8 mouse cellular contexts compared by ENCODE assay signal in genomic region chr2:103970041-103970790, GRCm38 (mm10). TPM values are rescaled to one million over a fixed set of nuclear protein-coding genes. Genes with fewer than 3 reads are reported as not detected.
DNase-seq lines count a peak whose midpoint lies in the region; ATAC-seq and TF ChIP-seq lines count a peak whose summit lies in the region.

No protein-coding gene starts in this region.

- peaks cover 2% of the 10 kb centered on the region; the same call in 1 of the 2 replicates for H3K27me3 ChIP-seq in cerebellum, adult 2 months (ENCODE audit: control insufficient read depth, insufficient read depth, low read length)
- peaks cover 6% of the 10 kb centered on the region; the same call in 1 of the 2 replicates for H3K27me3 ChIP-seq in forebrain, embryonic 16.5 days (replicated peaks; ENCODE audit: control insufficient read depth, insufficient read depth, low read length)
- peaks cover 75% of the 10 kb centered on the region for H3K27me3 ChIP-seq in hindbrain, embryonic 10.5 days (ENCODE audit: insufficient read depth, poor library complexity, severe bottlenecking)

- no peaks in the 10 kb centered on the region for H3K4me1 ChIP-seq in cerebellum, adult 2 months (ENCODE audit: control insufficient read depth, insufficient read depth, low read length)
- peaks cover 15% of the 10 kb centered on the region for H3K4me1 ChIP-seq in forebrain, embryonic 16.5 days (replicated peaks; ENCODE audit: control insufficient read depth, insufficient read depth, low read length)
- H3K4me1 ChIP-seq in hindbrain, embryonic 10.5 days (replicated peaks): peaks cover 21% of the 10 kb centered on the region

- peaks cover 49% of the 10 kb centered on the region for H3K79me2 ChIP-seq in macrophage (ENCODE audit: inconsistent target)

- ATAC-seq in forebrain, embryonic 16.5 days: peak; percentile 63
- ATAC-seq in inflammation-experienced regulatory T-cells, adult 6 months: no peak

- peak overlapping the region; percentile 57 for H3K4me3 ChIP-seq in cerebellum, adult 2 months (replicated peaks; ENCODE audit: insufficient read depth, low read depth, low read length)
- H3K4me3 ChIP-seq in forebrain, embryonic 16.5 days (replicated peaks; ENCODE audit: low read length): peak overlapping the region; percentile 81
- H3K4me3 ChIP-seq in hindbrain, embryonic 10.5 days: peak overlapping the region; percentile 75
- H3K4me3 ChIP-seq in macrophage (ENCODE audit: inconsistent target): peak overlapping the region; percentile 94

- no peak for TF ChIP-seq CTCF in cerebellum, adult 2 months (IDR thresholded peaks at IDR 0.05; ENCODE audit: borderline replicate concordance, insufficient read depth, low read depth, low read length)

- WGBS in cerebellum, adult 2 months: under 1% methylated on average over 79 of the region's 79 CpGs
- under 1% methylated on average over 75 of the region's 79 CpGs for WGBS in forebrain, embryonic 16.5 days
- 1% methylated on average over 79 of the region's 79 CpGs for WGBS in hindbrain, embryonic 10.5 days
- WGBS in macrophage (ENCODE audit: missing documents): under 1% methylated on average over 69 of the region's 79 CpGs

- peak; percentile 53 for DNase-seq in Muller cell, postnatal 12 days (ENCODE audit: inconsistent ontology term)
- peak; percentile 32 to 48 for DNase-seq in cerebellum, adult 2 months
- DNase-seq in hindbrain, embryonic 10.5 days (ENCODE audit: low spot score): peak; percentile 66
- DNase-seq in layer of hippocampus, postnatal 36 days: peak; percentile 40 to 44
- peak; percentile 38 to 52 for DNase-seq in right cerebral cortex, postnatal 10 days (ENCODE audit: low spot score in 2 of 2)

- no peaks in the 10 kb centered on the region for H3K36me3 ChIP-seq in forebrain, embryonic 16.5 days (ENCODE audit: control insufficient read depth, insufficient read depth)
- no peaks in the 10 kb centered on the region for H3K36me3 ChIP-seq in hindbrain, embryonic 10.5 days
- H3K36me3 ChIP-seq in macrophage (ENCODE audit: inconsistent target): peaks cover 13% of the 10 kb centered on the region

- no peaks in the 10 kb centered on the region for H3K9me3 ChIP-seq in forebrain, embryonic 16.5 days (ENCODE audit: control insufficient read depth, low read length)
- H3K9me3 ChIP-seq in hindbrain, embryonic 10.5 days: no peaks in the 10 kb centered on the region

- H3K27ac ChIP-seq in cerebellum, adult 2 months (ENCODE audit: insufficient read depth, low read length): no peak overlapping the region
- peak overlapping the region; percentile 58 for H3K27ac ChIP-seq in forebrain, embryonic 16.5 days (ENCODE audit: low read length)
- H3K27ac ChIP-seq in hindbrain, embryonic 10.5 days: peak overlapping the region; percentile 88
- peak overlapping the region; percentile 95 for H3K27ac ChIP-seq in macrophage

- no peak for TF ChIP-seq POLR2A in cerebellum, adult 2 months (IDR thresholded peaks at IDR 0.05; ENCODE audit: borderline replicate concordance, insufficient read depth, low read length)

- peak overlapping the region; percentile 90 for H3K9ac ChIP-seq in forebrain, embryonic 16.5 days (replicated peaks; ENCODE audit: low read depth, low read length)

- H3K4me2 ChIP-seq in forebrain, embryonic 16.5 days (ENCODE audit: low read length): peak overlapping the region; percentile 71

RNA-seq across cellular contexts. Expression of gene Lmo2, which starts 12.4 kb away (rescaled TPM):
- 26.0 and 29.2 TPM in 2 replicates for polyA plus RNA-seq in cerebellum, adult 2 months (2012; rRNA removed)
- 19.8 and 20.0 TPM in 2 replicates for polyA plus RNA-seq in forebrain, embryonic 16.5 days (2015; fragmentation: Nextera tagmentation; extraction: Ambion mirVana)
- 15.8 and 21.2 TPM in 2 replicates for polyA plus RNA-seq in hindbrain, embryonic 10.5 days (2016; fragmentation: Nextera tagmentation; extraction: Ambion mirVana)
- total RNA-seq in layer of hippocampus, postnatal 36 days (2021): 10 to 100 TPM; 20.0 TPM
- total RNA-seq in macrophage (2018; cell fraction: chromatin; rRNA removed): 100 to 1,000 TPM in 12 of 26 experiments, 10 to 100 TPM in 14; 39.5 to 213 (median 98.9) TPM
- 100 to 1,000 TPM; 111 to 268 (median 186) TPM for total RNA-seq in macrophage (2018; cell fraction: cytosol; rRNA removed)
- total RNA-seq in macrophage (2018; cell fraction: nucleus; rRNA removed): 100 to 1,000 TPM in 23 of 26 experiments, 10 to 100 TPM in 3; 86.9 to 369 (median 162) TPM
- 181 to 268 TPM (median 246 TPM) in 3 replicates for polyA plus RNA-seq in macrophage (2018)
- polyA plus RNA-seq in inflammation-experienced regulatory T-cells, adult 6 months (2017; shearing (Covaris generic)): under 1 TPM; 0.38 to 0.92 (median 0.42) TPM

RNA-seq across cellular contexts. Expression of gene Fbxo3, which starts 57.3 kb away (rescaled TPM):
- 65.7 and 70.8 TPM in 2 replicates for polyA plus RNA-seq in cerebellum, adult 2 months (2012; rRNA removed)
- polyA plus RNA-seq in forebrain, embryonic 16.5 days (2015; fragmentation: Nextera tagmentation; extraction: Ambion mirVana): 64.3 and 66.1 TPM in 2 replicates
- 40.6 and 42.8 TPM in 2 replicates for polyA plus RNA-seq in hindbrain, embryonic 10.5 days (2016; fragmentation: Nextera tagmentation; extraction: Ambion mirVana)
- 10 to 100 TPM; 48.7 to 49.2 TPM for total RNA-seq in layer of hippocampus, postnatal 36 days (2021)
- 10 to 100 TPM; 22.4 to 89.7 (median 55.1) TPM for total RNA-seq in macrophage (2018; cell fraction: chromatin; rRNA removed)
- total RNA-seq in macrophage (2018; cell fraction: cytosol; rRNA removed): 10 to 100 TPM; 19.2 to 38.3 (median 27.1) TPM
- total RNA-seq in macrophage (2018; cell fraction: nucleus; rRNA removed): 10 to 100 TPM; 19.8 to 82.3 (median 43.1) TPM
- polyA plus RNA-seq in macrophage (2018): 26.0 to 39.2 TPM (median 26.9 TPM) in 3 replicates
- polyA plus RNA-seq in inflammation-experienced regulatory T-cells, adult 6 months (2017; shearing (Covaris generic)): 10 to 100 TPM; 32.6 to 50.3 (median 40.2) TPM

RNA-seq across cellular contexts. Expression of gene 4931422A03Rik, which starts 57.9 kb away (rescaled TPM):
- not detected in 2 replicates for polyA plus RNA-seq in cerebellum, adult 2 months (2012; rRNA removed)
- 2.2 and 3.2 TPM in 2 replicates for polyA plus RNA-seq in forebrain, embryonic 16.5 days (2015; fragmentation: Nextera tagmentation; extraction: Ambion mirVana)
- 1.4 and 2.0 TPM in 2 replicates for polyA plus RNA-seq in hindbrain, embryonic 10.5 days (2016; fragmentation: Nextera tagmentation; extraction: Ambion mirVana)
- total RNA-seq in layer of hippocampus, postnatal 36 days (2021): not detected
- not detected for total RNA-seq in macrophage (2018; cell fraction: chromatin; rRNA removed)
- not detected for total RNA-seq in macrophage (2018; cell fraction: cytosol; rRNA removed)
- total RNA-seq in macrophage (2018; cell fraction: nucleus; rRNA removed): not detected
- not detected in 3 replicates for polyA plus RNA-seq in macrophage (2018)
- 1 to 10 TPM in 1 of 3 experiments, under 1 TPM in 2; 0.52 to 1.2 (median 0.78) TPM for polyA plus RNA-seq in inflammation-experienced regulatory T-cells, adult 6 months (2017; shearing (Covaris generic))
